Mouse (Mus musculus) liver, postnatal 0 days (tissue): ENCODE results near the gene Aqp2. TPM values are rescaled to one million over a fixed set of nuclear protein-coding genes. Genes with fewer than 3 reads are reported as not detected.

Source experiments
- ATAC-seq: fragments of 200-750 bp; cut with Nextera tagmentation; 2 replicates; pipeline ENCODE4 v1.8.0; 2017; ENCODE audit warnings: mild to moderate bottlenecking, moderate library complexity
- DNase-seq: peaks from one replicate; pipeline ENCODE4 v3.0.0-alpha.2; 2016
- H3K27ac ChIP-seq: fragments of 300-500 bp; sonication (generic); 2 replicates; pipeline ENCODE4 v1.5.1; 2014; ENCODE audit warnings: antibody characterized with exemption, moderate library complexity, mild to moderate bottlenecking, low read depth
- H3K27me3 ChIP-seq: fragments of 300-500 bp; sonication (generic); 2 replicates; pipeline ENCODE4 v1.6.1; 2014; ENCODE audit warnings: low read length, control low read depth, mixed read lengths; ENCODE audit not compliant: insufficient read depth
- H3K36me3 ChIP-seq: fragments of 300-500 bp; sonication (generic); replicated peaks from 2 replicates; pipeline ENCODE4 v1.6.1; 2014; ENCODE audit warnings: mild to moderate bottlenecking, control low read depth, low read length, moderate library complexity, mixed read lengths; ENCODE audit not compliant: insufficient read depth
- H3K4me1 ChIP-seq: fragments of 300-500 bp; sonication (generic); 2 replicates; pipeline ENCODE4 v1.6.1; 2014; ENCODE audit warnings: antibody characterized with exemption, mild to moderate bottlenecking, control low read depth; ENCODE audit not compliant: insufficient read depth
- H3K4me2 ChIP-seq: fragments of 300-500 bp; sonication (generic); 2 replicates; pipeline ENCODE4 v1.6.1; 2014; ENCODE audit warnings: low read depth, mild to moderate bottlenecking, low read length, moderate library complexity, mixed read lengths
- H3K4me3 ChIP-seq: fragments of 300-500 bp; sonication (generic); 2 replicates; pipeline ENCODE4 v1.5.1; 2014; ENCODE audit warnings: low read depth, low read length
- H3K9ac ChIP-seq: fragments of 300-500 bp; sonication (generic); replicated peaks from 2 replicates; pipeline ENCODE4 v1.6.1; 2014; ENCODE audit warnings: mild to moderate bottlenecking, moderate library complexity
- H3K9me3 ChIP-seq: fragments of 300-500 bp; sonication (generic); 2 replicates; pipeline ENCODE4 v1.6.1; 2016; ENCODE audit warnings: mild to moderate bottlenecking, control low read depth, low read length, mixed read lengths
- CTCF ChIP-seq: sonication (generic); IDR thresholded peaks from 2 replicates; pipeline ENCODE4 v1.5.1; 2016; ENCODE audit warnings: antibody characterized with exemption, low read depth
- EP300 ChIP-seq: IDR thresholded peaks from 2 replicates; pipeline ENCODE4 v1.6.1; 2016; ENCODE audit warnings: antibody characterized with exemption, low read depth, mild to moderate bottlenecking
- WGBS: fragments of 180-500 bp; shearing (Covaris S2); extraction: QIAGEN DNeasy Blood & Tissue Kit; methylation state at CpG from one replicate; pipeline ENCODE4 v1.1.7; 2014; ENCODE audit not compliant: insufficient replicate concordance; 5-methylcytosine and 5-hydroxymethylcytosine counted together
- polyA plus RNA-seq: library from polyadenylated mRNA; unstranded; fragments of >200 nt; fragmentation: Nextera tagmentation; extraction: Ambion mirVana; gene quantifications from 2 replicates; pipeline ENCODE4 v1.2.1, GENCODE M21; 2015

Gene Aqp2
- polyA plus RNA-seq, 1 experiment from 2014 or later, result not detected

GRCm38 (mm10) chr15:99611563-99611962, 32.7 kb downstream of the Aqp2 start:
- no peak overlapping the region for H3K4me3 ChIP-seq
- H3K27ac ChIP-seq, result no peak overlapping the region
- TF ChIP-seq CTCF (no peak), EP300 (no peak)
- DNase-seq, result no peak
- H3K27me3 ChIP-seq, result peaks cover 24% of the 10 kb centered on the region
- no peak for ATAC-seq
- H3K4me1 ChIP-seq, result peaks cover 13% of the 10 kb centered on the region
- H3K4me2 ChIP-seq, result no peak overlapping the region
- 0 out of 2 replicates have a peak, but pooled peaks cover 3% of the 10 kb centered on the region for H3K9me3 ChIP-seq
- no peaks in the 10 kb centered on the region for H3K36me3 ChIP-seq
- H3K9ac ChIP-seq, result no peak overlapping the region
- WGBS, result 68% methylated on average over 7 of the region's 7 CpGs

- H3K4me1 ChIP-seq, result peaks cover 4% of the 10 kb centered on the region
- no peak overlapping the region for H3K4me3 ChIP-seq
- DNase-seq (no peak), ATAC-seq (no peak)
- no peak for TF ChIP-seq CTCF
- no peak for TF ChIP-seq EP300
- no peaks in the 10 kb centered on the region for H3K36me3 ChIP-seq
- H3K27ac ChIP-seq, result no peak overlapping the region
- H3K4me2 ChIP-seq, result no peak overlapping the region
- H3K9me3 ChIP-seq, result 0 out of 2 replicates have a peak, but pooled peaks cover 3% of the 10 kb centered on the region
- peaks cover 20% of the 10 kb centered on the region for H3K27me3 ChIP-seq
- no peak overlapping the region for H3K9ac ChIP-seq
- WGBS, result 68% methylated on average over 13 of the region's 13 CpGs
Observed at GRCm38 (mm10) chr15:99614273-99614672, 35.4 kb downstream of the Aqp2 start.

- peaks cover 20% of the 10 kb centered on the region for H3K27me3 ChIP-seq
- no peak overlapping the region for H3K27ac ChIP-seq
- DNase-seq (no peak), ATAC-seq (peak; percentile 23; the same call in 1 of the 2 replicates)
- no peak overlapping the region for H3K9ac ChIP-seq
- H3K9me3 ChIP-seq, result 0 out of 2 replicates have a peak, but pooled peaks cover 3% of the 10 kb centered on the region
- H3K4me3 ChIP-seq, result no peak overlapping the region
- TF ChIP-seq CTCF, result no peak
- no peak for TF ChIP-seq EP300
- WGBS, result 23% methylated on average over 12 of the region's 12 CpGs
- no peak overlapping the region for H3K4me2 ChIP-seq
- peaks cover 3% of the 10 kb centered on the region for H3K4me1 ChIP-seq
- H3K36me3 ChIP-seq, result peaks cover 4% of the 10 kb centered on the region; the same call in 1 of the 2 replicates
Observed at GRCm38 (mm10) chr15:99614753-99615152, 35.9 kb downstream of the Aqp2 start.

DNA sequence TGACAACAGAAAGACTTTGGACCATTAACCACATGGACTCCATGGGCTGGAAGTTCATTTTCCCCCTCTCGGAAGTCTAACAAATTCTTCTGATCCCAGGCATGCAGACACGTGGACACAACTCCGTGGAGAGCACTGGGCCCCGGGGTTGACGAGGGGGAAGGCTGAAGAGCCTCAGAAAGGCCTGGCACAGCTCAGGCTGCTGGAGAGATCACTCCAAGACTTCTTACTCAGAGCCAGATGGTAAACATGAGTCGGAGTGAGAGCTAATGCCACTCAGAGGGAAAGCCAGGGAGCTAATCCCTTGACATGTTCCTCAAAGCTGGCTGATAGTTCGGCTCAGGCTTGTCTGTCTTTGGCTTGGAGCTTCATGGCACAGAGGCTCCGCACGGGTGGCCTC, 36.4 kb downstream of the Aqp2 start:
- peaks cover 20% of the 10 kb centered on the region for H3K27me3 ChIP-seq
- peaks cover 4% of the 10 kb centered on the region; the same call in 1 of the 2 replicates for H3K36me3 ChIP-seq
- 0 out of 2 replicates have a peak, but pooled peaks cover 3% of the 10 kb centered on the region for H3K9me3 ChIP-seq
- no peak overlapping the region for H3K4me3 ChIP-seq
- TF ChIP-seq CTCF (no peak), EP300 (no peak)
- no peak for DNase-seq
- no peak overlapping the region for H3K9ac ChIP-seq
- no peak overlapping the region for H3K4me2 ChIP-seq
- H3K4me1 ChIP-seq, result peaks cover 3% of the 10 kb centered on the region
- ATAC-seq, result peak; percentile 53; the same call in 1 of the 2 replicates
- H3K27ac ChIP-seq, result no peak overlapping the region
- WGBS, result 58% methylated on average over 9 of the region's 9 CpGs

DNA sequence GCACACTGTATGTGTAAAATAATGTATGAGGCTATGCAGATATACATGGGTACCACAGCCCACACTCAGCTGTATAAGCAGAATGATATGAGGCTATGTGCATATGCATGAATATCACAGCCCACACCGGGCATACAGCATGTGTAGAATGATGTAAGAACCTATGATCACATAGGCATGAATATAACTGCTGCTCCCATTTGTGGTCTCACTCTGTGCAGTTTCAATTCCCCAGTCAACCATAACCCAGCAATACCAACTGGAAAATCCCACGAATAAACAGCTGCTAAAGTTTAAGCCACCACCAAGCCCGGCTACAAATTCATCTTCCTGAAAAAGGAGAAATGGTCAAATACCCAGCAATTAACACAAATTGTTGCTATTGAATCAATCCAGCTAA, 39.7 kb downstream of the Aqp2 start:
- Histone ChIP-seq H3K27ac (no peak overlapping the region), H3K4me3 (no peak overlapping the region), H3K4me2 (no peak overlapping the region), H3K4me1 (peaks cover 3% of the 10 kb centered on the region), H3K27me3 (peaks cover 12% of the 10 kb centered on the region), H3K36me3 (peaks cover 33% of the 10 kb centered on the region), H3K9me3 (no peaks in the 10 kb centered on the region), H3K9ac (no peak overlapping the region)
- 78% methylated on average over 3 of the region's 3 CpGs for WGBS
- no peak for DNase-seq
- no peak for TF ChIP-seq CTCF
- no peak for TF ChIP-seq EP300
- no peak for ATAC-seq

- TF ChIP-seq EP300, result no peak
- TF ChIP-seq CTCF, result no peak
- Histone ChIP-seq H3K4me1 (peaks cover under 1% of the 10 kb centered on the region), H3K27ac (no peak overlapping the region), H3K9ac (no peak overlapping the region), H3K4me3 (no peak overlapping the region), H3K9me3 (no peaks in the 10 kb centered on the region), H3K4me2 (no peak overlapping the region), H3K36me3 (peaks cover 42% of the 10 kb centered on the region), H3K27me3 (peaks cover 1% of the 10 kb centered on the region; the same call in 1 of the 2 replicates)
- ATAC-seq (no peak), DNase-seq (no peak)
- WGBS, result 90% methylated on average over 4 of the region's 4 CpGs
Observed at GRCm38 (mm10) chr15:99619821-99620220, 41.0 kb downstream of the Aqp2 start.
